Mouse (Mus musculus): ENCODE results near the gene Pcdh9.

Gene Pcdh9

GRCm38 (mm10) chr14:93039326-93040221 is 850.9 kb downstream of the Pcdh9 start:
- in situ Hi-C loops (cut with MboI, MseI) = no loop called here

- in situ Hi-C loops (cut with MboI, MseI) = no loop called here
These were observed 881.1 kb downstream of the Pcdh9 start for GRCm38 (mm10) chr14:93009147-93010064.

Measured in T-helper 1 cell (primary cell).